Mouse (Mus musculus): ENCODE measurements at regions not wholly inside any gene's neighbourhood (a gene's known extent, or its start where the extent isn't known, plus 50 kb on each side); places are given as distances from the start of the nearest gene placed in this dataset.

GRCm38 (mm10) chr17:7633382-7634290, 193.5 kb downstream of the Fndc1 start:
- no peak for DNase-seq (ENCODE audit: low read depth)

DNA sequence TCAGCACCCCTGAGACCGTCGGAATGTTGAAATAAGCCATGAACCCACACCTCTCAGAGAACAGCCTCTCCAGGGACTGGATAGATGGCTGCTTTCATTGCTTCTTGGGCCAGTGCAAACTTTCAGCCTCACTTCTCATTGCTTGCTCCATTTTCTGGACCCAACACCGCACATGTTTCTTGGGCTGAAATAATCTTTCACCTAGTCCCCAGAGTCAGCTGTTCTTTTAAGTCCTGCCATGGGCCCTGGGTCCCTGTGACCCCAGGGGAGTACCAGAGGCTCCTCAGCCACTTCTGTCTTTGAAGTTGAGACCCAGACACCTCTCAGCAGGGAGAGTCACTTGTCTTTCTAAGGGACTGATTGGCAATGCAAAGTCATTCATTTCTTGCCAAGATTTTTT, 201.4 kb downstream of the Fndc1 start:
- DNase-seq (ENCODE audit: low read depth): no peak

DNA sequence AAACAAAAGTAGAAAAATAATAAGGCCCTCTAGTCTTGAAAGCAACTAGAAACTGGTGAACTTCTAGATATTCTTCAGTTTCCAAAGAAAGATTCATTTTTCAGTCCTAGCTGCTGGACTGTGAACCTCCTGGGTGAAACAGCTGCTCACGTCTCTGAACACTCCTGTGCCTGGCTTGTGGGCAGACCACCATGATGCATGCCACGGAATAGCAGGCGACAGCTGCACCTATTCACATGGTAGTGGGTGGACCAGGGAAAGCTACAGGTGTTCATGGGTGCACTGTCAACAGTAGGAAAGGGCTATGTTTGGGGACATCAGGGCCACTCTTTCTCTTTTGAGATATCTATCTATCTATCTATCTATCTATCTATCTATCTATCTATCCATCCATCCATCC, 203.7 kb downstream of the Fndc1 start:
- DNase-seq (ENCODE audit: low read depth): no peak

DNA sequence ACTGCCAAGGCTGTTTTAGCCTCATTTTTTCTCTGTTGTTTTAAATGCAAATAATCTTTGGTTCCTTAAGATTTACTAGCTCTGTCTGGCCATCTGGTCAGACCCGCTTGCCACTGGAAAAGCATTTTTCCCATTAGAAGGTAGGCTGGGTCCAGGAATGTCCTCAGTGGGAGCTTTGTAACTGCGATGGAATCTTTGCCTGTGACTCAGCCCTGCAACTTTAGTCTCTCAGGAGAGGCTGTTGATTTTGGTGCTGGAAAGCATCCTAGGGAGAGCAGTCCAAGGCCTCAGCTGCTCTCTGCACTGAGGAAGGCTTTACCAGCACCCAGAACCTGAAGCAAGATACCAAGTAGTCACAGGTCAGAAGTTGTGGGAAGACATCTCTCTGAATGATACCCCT, 205.8 kb downstream of the Fndc1 start:
- no peak for DNase-seq (ENCODE audit: low read depth)

- DNase-seq (ENCODE audit: low read depth): no peak
Measured at GRCm38 (mm10) chr17:7620166-7620565, 206.9 kb downstream of the Fndc1 start.

GRCm38 (mm10) chr17:7619641-7620040, 207.5 kb downstream of the Fndc1 start:
- DNase-seq (ENCODE audit: low read depth): no peak

- DNase-seq (ENCODE audit: low read depth): no peak
Measured at GRCm38 (mm10) chr17:7608046-7608445, 219.1 kb downstream of the Fndc1 start.

DNA sequence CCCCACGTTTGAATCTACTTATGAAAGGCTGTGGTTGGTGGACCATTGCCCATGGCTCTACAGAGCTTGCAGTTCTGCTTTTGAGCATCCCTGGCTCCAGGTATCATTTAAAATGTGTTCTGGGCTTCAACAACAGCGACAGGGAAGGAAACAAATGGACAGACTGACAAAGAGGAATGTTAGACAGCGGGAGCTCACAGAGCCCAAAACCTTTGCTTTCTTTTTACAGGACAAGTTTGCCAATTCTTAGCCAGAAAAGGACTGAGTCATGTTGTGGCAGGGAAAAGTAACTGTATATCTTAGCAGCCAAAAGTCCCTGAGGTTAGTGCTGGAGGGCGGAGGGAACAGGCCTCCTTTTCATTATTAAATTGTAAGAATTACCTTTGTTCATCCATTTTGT, 219.7 kb downstream of the Fndc1 start:
- DNase-seq (ENCODE audit: low read depth): no peak

- no peak for DNase-seq (ENCODE audit: low read depth)
Measured at GRCm38 (mm10) chr17:7604813-7605504, 219.7 kb upstream of the Unc93a2 start.

GRCm38 (mm10) chr17:7604096-7604495, 218.8 kb upstream of the Unc93a2 start:
- no peak for DNase-seq (ENCODE audit: low read depth)

- DNase-seq (ENCODE audit: low read depth): no peak
Measured at GRCm38 (mm10) chr17:7600555-7600954, 215.3 kb upstream of the Unc93a2 start.

- no peak for DNase-seq (ENCODE audit: low read depth)
Measured at GRCm38 (mm10) chr17:7597481-7597880, 212.2 kb upstream of the Unc93a2 start.

DNA sequence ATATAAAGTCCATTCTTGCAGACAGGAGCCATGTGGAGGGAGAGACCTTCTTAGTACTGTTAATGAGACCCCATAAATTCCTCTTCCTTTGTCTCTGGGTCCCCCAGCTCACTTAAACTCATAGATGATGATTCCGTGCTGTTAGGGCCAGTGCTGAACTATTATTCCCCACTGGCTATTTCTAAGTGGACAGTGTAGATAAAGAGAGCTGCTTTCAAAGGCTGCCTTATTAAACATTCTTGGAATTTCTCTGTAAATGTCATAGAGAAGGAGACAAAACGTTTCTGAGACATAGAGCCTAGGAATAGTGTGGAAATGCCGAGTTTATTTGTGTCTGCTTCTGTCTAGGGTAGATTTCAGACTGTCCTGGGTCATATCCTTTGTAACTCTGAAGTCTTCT, 209.5 kb upstream of the Unc93a2 start:
- DNase-seq (ENCODE audit: low read depth): no peak

- no peak for DNase-seq (ENCODE audit: low read depth)
Measured at GRCm38 (mm10) chr17:7592491-7592890, 207.2 kb upstream of the Unc93a2 start.

GRCm38 (mm10) chr17:7582866-7583398, 197.7 kb upstream of the Unc93a2 start:
- DNase-seq (ENCODE audit: low read depth): no peak

- no peak for DNase-seq (ENCODE audit: low read depth)
Measured at GRCm38 (mm10) chr17:7579031-7579430, 193.8 kb upstream of the Unc93a2 start.

DNA sequence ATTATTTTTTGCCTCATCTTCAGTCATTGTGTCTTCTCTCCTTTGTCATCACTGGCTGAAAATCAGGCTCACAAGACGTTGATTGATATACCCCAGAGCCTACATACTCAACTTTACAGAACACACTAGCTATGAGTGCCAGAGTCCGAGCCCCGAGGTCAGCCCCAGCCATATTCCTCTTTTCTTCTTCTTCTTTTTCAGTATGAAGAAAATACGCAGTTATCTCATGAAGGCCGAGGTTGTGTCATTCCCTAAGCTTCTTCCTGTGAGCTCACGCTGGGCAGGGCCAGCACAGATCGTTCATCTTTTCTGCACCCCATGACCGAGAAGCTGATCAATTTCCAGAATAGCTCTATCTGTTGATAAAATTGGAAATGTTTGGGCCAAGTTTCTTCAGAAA, 192.7 kb upstream of the Unc93a2 start:
- DNase-seq (ENCODE audit: low read depth): no peak

DNA sequence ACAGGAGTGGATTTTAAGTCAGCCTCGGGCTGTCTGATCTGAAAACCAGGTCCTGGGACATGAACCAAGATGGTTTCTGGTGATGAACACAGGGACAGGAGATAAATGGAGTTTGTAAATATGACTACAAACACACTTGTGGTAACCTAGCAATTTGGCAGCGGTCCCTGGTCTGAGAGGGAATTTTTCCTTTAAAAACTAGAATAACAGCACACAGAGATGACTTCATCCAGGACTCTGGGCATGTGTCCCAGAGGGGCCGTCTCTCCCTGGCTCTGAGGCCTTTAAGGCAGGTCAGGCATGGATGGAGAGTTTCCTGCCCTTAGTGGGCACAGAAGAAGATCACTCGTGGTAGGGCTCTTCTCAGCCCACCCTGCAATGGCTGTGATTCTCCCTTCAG, 192.0 kb upstream of the Unc93a2 start:
- DNase-seq (ENCODE audit: low read depth): no peak

- no peak for DNase-seq (ENCODE audit: low read depth)
Measured at GRCm38 (mm10) chr17:7571481-7571880, 186.2 kb upstream of the Unc93a2 start.

GRCm38 (mm10) chr17:7568482-7568881, 183.2 kb upstream of the Unc93a2 start:
- no peak for DNase-seq (ENCODE audit: low read depth)

- DNase-seq (ENCODE audit: low read depth): no peak
Measured at GRCm38 (mm10) chr17:7565771-7566170, 180.5 kb upstream of the Unc93a2 start.

GRCm38 (mm10) chr17:7562940-7563339, 177.7 kb upstream of the Unc93a2 start:
- DNase-seq (ENCODE audit: low read depth): no peak

GRCm38 (mm10) chr17:7548456-7548855, 163.2 kb upstream of the Unc93a2 start:
- DNase-seq (ENCODE audit: low read depth): no peak

Measured in naive thymus-derived CD4-positive, alpha-beta T cell, adult 2 months (primary cell).